Mouse (Mus musculus): Measurements from ENCODE around the gene Cd83.

DNA sequence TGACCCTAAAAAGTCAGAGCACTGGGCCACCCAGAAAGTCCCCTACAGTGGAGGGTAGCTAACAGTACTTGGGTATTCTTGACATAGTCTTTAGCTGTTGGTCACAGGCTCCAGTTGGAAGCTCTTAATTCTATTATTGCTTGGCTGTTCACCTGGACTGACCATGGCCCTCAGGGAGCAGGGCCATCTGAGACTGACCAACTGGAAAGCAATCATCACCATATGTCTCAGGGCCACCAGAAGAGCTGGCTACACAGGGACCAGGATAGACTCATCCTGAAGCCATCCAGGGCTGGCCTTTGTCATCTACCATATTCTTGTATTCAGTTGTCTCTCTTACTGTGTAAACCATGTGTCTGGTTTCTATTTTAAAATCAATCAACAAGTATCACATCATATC lies 15.6 kb downstream of the Cd83 start:
- TF ChIP-seq CTCF (IDR thresholded peaks at IDR 0.05; ENCODE audit: low read depth, low read length) (no peak), GATA1 (IDR thresholded peaks at IDR 0.05; ENCODE audit: borderline replicate concordance, low read length) (no peak)
